Mouse (Mus musculus): ENCODE measurements around the gene Kidins220. TPM values are rescaled to one million over a fixed set of nuclear protein-coding genes. Genes with fewer than 3 reads are reported as not detected.

Gene Kidins220
- total RNA-seq, 2 experiments from 2014 or later: 322 to 340 TPM

DNA sequence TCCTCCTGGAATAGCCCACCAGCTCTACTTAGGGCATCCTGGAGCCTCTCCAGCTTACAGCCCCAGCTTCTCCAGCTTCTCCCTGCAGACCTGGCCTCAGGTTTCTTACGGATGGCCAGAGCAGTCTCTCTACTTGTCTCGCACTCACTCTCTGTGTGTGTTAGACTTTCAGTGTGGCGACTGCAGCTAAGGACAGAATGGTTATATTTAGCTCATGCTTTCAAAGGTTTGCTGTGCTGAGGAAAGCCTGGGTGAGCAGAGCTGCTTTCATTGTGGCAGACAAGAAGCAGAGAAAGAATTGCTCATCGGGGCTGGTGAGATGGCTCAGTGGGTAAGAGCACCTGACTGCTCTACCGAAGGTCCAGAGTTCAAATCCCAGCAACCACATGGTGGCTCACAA lies 46.3 kb downstream of the Kidins220 start:
- no peak for DNase-seq (ENCODE audit: low spot score in 2 of 2)

DNA sequence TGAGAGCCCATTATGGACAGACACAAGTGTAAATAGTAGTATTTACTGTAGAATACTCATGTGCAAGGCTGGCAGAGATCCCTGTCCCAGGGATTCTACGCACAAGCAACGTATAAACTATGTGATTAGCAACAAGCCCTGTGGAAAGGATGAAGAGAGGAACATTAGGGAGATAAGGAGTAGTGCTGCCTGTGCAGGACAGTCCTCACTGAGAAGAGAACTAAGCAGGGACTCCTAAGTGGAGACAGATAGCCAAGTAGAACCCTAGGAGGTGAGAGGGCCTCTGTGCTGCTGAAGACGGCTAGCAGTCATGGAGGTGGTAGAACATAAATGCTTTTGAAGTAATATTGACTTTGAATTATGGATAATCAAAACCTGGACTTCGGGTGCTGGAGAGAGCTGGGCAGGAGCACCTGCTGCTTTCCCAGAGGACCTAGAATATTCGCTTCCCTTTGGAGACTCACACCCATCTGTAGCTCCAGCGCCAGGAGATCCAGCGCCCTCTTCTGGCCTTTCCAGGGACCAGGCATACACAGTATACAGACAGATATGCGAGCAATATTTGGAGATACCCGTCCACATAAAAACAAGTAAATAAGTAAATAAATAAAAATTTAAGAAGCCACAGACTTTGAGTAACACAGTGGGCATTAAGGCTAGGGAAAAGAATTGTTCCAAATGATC lies 50.3 kb downstream of the Kidins220 start:
- no peak for DNase-seq (ENCODE audit: low spot score in 2 of 2)

DNA sequence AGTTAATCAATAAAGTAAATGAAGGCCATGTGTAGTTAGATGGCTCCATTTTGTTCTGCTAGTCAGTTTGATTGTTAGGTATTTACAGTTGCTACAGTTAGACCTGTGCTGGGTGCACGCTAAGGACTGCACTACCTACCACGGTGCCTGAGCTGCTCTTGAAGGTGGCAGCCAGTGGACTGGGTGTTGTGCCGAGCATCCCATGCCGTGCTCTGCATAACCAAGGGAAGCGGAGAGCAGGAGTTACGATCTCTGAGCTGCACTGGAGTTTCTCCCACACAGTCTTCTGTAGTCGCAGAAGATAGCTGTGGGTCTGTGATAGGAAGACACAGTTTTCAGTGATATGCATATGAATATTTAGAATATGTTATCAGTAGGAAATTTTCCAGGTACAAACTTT lies 51.6 kb downstream of the Kidins220 start:
- DNase-seq (ENCODE audit: low spot score in 2 of 2): no peak

DNA sequence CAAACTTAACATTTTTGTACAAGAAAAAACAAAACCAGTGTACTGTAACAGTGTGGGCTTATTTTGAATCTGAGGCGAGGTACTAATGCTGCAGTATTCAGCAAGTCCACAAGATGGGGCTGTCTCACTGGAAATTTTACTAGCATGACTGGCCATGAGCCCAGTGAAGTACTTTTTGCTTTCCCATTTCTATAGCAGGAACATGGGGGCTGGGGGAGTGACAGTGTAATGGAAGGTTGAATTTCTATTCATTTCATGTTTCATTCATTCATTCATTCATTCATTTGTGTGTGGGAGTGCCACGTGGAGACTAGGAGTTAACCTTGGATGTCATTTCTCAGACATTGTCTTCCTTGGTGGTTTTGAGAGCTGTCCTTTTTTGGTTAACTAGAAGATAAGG lies 52.7 kb downstream of the Kidins220 start:
- DNase-seq (ENCODE audit: low spot score in 2 of 2): peak; percentile 68 to 69

DNA sequence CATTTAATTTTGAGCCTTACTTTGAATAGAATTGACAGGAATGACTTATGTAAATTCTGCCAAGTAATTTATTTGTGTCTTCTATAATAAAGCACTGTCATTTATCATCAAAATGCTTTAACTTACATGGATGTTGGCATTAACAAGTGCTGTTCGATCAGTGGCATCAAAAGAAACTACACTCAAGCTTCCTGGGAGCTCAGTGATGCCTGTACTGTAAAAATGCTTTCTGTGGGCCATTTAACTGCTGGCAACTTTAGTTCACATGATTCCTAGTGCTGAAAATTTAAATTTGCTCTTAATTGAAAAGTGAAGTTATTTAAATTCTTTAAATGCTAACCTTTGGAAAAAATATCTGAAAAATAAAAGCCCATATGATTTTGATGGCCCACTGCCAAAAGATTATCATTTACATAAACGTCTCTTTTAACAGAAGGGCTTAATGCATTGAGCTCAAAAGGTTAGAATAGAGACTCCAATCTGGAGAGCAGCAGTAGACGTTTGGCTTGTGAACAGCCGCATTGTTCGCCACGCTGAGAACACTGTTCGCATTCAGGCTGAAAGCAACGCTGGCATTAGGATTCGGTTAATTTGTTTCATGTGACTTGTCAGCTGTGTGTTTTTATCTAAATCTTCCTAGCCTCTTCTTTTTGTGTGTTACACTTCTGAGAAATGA lies 59.1 kb downstream of the Kidins220 start:
- DNase-seq (ENCODE audit: low spot score in 2 of 2): no peak

DNA sequence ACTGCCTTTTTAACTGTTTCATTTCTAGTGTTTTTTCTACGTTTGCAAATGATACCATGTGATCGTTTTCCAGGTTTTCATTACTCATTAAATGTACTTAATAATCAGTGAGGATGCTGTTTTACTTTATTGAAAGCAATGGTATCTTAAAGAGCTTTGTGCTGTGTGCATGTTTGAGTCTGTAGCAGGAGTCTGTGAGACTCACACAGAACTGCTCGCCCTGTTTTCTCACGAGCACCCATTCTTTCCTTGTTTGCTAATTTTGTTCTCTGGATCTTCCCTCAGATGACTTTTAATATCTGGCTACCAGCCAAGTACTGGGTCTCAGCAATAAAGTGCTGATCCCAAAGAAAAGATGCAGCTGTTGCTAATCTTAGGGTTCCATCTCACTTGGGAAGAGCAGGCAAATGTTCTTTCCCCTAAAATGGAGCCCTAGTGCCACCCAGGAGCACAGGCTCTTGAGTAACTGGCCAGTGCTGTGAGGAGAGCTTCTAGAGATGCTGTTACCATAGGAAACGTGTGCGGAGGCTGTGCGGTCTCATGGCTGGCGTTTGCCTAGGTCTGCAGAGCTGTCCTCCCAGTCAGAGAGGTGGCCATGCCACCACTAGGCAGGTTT lies 59.7 kb downstream of the Kidins220 start:
- no peak for DNase-seq (ENCODE audit: low spot score in 2 of 2)

DNA sequence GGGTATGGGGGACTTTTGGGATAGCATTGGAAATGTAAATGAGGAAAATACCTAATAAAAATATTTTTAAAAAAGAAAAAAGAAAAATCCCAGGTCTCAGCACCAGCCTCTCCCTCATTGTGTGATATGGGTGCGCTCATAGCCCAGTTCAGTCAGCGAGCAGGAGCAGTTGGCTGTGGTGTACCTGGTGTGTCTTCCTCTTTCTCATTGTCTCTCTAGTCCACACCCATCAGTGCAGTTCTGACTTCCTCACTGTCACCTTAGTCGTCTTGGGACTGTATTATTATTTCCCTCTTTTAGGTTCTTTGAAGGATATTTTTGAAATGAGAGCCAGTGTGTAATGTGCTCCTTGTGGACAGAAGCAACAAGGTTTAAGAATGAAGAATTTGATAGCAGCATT lies 61.3 kb downstream of the Kidins220 start:
- DNase-seq (ENCODE audit: low spot score in 2 of 2): no peak

DNA sequence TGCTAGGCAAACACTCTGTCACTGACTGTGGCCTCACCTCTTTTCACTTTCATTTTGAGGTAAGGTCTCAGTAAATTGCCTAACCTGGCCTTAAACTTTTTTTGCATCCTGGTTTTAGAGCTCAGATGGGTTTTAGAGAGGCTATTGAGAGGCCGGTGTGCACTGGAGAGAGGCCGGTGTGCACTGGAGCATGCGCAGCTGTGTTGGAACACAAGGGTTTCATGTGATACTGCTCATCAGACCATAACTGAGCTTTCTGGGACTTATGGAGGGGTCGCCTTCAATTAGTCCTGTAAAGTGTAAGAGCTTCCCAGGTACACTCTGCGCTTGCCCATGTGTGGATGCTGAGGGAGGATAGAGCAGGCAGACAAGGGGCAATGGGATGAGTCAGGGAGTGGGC lies 62.5 kb downstream of the Kidins220 start:
- no peak for DNase-seq (ENCODE audit: low spot score in 2 of 2)

DNA sequence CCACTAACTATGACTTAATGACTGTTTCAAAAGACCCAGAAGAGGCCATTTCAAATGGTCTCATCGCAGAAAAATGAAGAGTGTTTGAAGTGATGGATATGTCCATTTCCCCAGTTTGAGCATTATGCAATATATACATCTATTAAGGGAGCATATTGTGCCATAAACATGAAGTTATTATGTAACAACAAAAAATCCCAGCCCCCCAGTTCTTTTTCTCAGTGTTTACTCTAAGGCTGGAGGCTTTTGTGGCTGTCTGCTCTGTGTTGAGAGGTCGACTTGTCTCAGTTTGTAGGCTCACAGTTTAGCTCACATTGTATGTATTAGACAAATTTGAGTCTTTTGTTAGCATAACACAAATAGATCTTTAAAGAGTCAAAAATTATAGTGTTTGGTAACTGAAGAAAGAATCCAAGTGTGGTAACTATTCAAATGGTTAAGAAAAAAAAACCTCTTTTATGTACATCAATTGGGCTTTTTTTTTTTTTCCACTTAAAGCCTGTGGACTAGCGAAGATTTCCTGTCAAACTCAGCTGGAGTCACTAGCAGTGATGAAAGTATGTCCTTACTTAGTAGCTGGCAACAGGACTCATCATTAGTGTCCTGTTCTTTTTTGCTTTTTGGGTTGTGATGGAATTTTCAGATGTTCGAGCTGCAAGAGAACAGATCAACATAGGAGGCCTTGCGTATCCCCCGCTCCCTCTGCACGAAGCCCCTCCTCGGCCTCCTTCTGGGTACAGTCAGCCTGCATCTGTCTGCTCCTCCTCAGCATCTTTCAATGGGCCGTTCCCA lies 63.2 kb downstream of the Kidins220 start:
- DNase-seq (ENCODE audit: low spot score in 2 of 2): no peak

DNA sequence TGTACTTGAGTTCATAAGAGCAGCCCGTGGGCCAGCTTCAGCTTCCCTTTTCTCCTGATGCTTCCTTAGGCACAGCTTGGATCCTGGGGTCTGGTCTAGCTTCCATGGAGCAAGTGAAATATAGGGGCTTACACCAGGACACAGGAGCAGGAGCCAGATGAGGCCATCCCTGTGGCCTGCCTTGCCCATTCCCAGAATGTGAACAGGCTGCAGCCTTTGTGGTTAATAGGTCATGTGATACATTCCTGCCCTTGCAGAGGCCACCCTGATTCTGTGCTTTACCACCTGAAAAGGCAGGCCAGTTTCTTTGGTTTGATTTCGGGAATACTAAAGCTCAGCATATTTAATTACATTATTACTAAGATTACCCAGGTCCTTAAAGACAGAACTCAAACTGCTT lies 69.3 kb downstream of the Kidins220 start:
- no peak for DNase-seq (ENCODE audit: low spot score in 2 of 2)

DNA sequence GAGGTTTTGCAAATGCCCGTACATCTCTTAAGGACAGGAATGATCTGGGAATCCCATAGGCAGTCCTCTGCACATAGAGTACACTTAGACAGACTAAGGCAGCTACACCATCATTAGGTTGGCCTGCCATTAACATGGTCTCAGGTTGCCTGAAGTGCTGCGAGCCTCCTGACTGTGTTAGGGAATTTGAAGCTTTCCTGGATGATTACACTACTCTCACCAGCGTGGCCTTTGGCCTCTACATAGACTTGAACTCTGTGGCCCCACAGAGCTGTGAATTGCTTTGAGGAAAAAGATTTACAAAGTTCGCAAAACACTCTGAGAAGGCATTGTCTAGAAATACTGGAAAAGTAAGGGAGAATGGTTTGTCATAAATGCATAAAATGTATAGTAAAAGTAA lies 69.9 kb downstream of the Kidins220 start:
- no peak for DNase-seq (ENCODE audit: low spot score in 2 of 2)

DNA sequence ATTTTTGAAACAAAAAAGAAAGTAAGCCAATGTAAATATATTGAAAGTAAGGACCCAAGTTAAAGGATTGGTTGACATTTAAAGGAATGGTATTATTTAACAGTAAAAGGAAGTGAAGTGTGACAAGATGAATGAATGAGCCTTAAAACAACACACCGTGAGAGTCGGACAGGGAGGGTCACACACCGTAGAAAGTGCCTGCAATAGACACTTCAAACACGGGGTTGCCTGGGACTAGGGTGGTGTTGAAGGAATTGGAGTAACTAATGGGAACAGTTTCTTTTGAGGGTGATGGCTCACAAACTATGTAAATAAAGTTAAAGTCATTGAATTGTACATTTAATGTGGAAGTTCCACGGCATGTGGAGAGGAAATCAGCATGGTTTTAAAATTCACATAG lies 74.5 kb downstream of the Kidins220 start:
- DNase-seq (ENCODE audit: low spot score in 2 of 2): no peak

DNA sequence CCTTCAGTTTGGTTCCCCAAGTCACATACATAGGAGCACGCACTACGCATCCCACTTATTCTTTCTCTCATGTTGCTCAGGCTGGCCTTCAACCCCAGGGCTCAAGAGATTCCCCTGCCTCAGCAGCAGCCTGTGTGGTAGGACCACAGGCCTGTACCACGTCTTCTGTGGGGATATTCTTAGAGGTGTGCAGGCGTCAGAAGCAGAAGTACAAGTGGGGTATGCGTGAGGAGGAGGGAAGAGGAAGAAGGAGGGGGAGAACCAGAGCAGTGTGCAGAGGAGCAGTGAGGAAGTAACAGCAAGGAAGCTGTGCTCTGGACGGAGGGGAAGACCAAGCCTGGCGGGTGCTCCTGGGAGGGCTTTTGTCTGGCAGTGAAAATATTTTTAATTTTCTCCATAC lies 79.8 kb downstream of the Kidins220 start:
- DNase-seq (ENCODE audit: low spot score in 2 of 2): no peak

DNA sequence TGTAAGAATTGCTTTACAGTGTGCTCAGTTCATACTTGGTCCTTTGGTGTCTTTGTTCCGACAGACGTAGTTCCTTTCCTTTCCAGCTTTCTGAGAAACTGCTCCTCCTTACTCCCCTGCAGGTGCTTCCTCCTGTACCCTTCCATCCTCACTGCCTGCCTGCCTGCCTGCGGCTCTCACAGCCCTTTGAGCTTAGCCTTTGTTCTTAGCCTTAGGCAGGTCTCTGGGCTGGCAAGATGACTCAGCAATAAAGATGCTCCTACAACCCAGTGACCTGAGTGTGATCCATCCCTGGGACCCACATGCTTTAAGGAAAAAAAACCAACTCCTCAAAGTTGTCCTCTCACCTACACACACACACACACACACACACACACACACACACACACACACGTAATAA lies 80.2 kb downstream of the Kidins220 start:
- DNase-seq (ENCODE audit: low spot score in 2 of 2): no peak

DNA sequence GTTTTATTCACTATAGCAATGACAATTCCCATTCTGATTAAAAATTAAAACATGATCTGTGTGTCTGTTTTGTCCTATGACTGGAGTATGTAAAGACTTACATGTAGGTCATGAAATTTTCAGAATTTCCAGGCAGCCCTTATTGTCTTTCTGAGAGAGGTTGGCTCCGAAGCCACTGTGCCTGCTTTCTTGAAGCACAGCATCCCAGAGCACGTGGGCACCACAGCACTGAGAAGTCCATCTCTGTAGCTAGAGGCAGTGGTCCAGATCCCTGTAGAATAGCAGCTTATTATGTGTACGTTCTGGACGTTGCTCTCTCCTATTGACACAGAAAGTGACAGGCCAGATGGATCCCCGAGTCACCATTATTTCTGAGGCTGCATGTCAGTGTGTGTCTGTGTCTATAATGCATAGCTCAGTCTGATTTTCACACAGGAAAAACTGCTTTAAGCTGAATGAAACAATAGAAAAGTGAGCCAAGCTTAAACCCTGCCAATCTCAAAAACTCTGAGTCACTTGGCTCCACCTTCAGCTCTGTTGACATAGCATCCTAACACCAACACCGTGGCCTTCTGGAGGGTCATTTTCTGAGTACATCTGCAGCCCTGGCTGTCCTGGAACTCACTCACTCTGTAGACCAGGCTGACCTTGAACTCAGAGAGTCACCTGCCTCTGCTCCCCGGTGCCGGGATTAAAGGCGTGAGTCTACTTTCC lies 84.9 kb downstream of the Kidins220 start:
- peak in 1 of 2 experiments; percentile 29 for DNase-seq (ENCODE audit: low spot score in 2 of 2)

DNA sequence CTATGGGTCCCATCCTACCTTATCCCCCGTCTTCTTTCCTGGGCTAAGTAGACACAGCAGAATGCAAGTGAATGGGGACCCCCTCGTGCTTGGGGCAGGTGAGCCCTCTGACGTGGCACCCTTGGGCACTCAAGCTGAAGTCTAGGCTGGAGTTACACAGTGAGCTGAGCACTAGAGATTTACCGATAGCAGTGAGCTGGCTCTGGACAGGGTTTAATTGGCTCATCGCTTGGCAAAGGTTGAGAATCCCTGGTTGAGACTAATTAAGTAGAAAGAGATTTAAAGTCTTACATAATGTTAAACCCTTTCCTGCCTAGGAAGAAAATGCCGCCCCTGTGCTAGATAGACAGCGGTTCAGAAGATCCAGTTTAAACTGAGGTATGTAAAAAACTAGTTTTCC lies 86.2 kb downstream of the Kidins220 start:
- DNase-seq (ENCODE audit: low spot score in 2 of 2): no peak

DNA sequence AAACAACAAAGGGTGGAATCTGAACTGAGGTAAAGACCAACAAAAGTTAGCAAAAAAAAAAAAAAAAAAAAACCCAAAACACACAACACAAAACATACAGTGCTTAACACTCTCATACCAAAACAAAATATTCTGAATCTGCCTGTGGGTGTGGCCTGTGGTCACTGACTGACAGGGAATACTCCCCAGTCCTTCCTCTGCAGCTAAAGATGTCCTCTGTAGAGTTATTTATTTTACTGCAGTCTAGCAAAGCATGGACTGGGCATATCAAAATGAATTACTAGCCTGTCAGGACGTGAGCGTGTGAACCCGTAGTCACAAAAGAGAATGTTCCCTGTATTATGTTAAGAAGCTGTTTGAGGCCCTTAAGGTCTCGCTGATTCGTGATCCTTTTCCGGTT lies 87.5 kb downstream of the Kidins220 start:
- DNase-seq (ENCODE audit: low spot score in 2 of 2): no peak

DNA sequence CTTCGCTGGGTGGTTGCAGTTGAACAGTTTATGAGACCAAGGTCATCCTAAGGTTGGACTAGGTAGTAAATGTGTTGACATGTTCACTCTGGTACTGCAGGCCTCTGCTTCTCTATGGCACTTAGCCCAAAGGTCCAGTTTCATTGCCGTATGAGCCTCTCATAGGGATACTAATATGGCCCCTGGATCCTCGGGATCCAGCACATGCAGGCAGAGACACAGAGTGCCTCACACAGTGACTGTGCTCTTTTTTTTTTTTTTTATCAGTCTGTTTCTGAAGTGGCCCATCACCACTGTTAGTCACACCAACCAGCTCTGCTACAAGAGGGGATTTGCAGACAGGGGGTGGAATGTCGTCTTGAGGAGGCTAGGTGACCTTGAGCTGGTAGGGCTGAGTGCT lies 98.6 kb downstream of the Kidins220 start:
- DNase-seq (ENCODE audit: low spot score in 2 of 2): no peak

DNA sequence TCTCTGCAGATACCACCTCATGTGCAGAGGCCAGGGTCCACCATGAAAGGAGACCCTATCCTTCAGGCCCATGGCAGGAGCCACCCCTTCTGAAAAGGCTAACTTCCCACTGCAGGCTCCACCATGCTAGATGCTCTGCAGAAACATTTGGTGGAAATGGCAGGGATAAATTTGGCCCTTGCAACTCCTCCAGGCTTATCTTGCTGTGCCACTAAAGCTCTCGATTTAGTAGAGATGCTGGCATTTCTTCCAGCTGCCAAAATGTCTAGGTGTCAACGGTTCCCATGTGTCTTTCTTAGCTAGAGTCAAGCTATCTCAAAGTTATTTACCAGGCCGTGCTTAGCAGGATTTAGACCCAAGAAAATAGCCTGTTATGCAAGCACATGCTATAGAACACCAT lies 99.6 kb downstream of the Kidins220 start:
- peak in 1 of 2 experiments; percentile 28 for DNase-seq (ENCODE audit: low spot score in 2 of 2)

DNA sequence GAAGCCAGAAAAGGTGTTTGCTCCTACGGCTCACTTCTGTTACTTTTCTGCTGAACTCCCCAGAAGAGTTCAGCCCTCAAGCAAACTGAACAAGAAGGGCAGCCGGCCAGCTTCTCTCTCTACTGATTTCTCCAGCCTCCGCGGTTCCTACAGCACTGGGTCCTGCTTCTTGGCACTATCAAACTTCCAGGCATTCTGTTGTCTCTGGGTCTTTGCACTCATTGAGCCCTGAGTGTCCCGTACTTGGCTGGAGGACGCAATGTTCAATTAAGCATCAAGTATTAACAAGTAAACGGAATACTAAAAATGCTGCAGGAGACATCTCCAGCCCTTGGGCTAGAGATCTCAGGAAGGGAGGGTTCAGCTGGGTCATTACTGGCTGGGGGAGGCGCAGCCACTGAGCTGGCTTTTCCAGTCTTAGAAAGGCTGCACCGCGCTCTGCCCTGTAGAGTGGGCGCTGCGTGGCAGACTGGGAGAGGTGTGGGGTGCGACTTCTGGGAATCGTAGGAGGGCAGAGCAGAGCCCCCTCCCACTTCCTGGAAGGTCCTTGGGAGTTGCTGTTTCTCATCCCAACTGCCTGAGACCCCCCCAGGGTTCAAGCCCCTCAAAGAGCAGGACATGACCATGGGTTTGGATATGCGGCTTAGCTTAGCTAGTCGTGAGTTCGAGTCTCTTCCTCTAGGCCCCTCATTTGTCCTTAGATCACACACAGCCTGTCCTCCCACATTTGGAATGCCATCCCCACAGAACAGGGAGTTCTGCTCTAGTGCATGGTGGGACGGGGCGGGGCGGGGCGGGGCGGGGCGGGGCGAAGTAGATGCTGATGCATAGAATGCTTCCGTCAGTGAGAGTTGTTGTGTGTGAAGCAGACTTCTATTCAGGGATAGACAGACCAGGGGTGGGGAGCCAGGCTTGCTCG lies 108.8 kb downstream of the Kidins220 start:
- no peak for DNase-seq (ENCODE audit: low spot score in 2 of 2)

Data from left cerebral cortex, adult 18-20 months (tissue).